Mouse (Mus musculus) kidney, adult 11 months (tissue): ENCODE results near the gene Arhgef28.

Experiments
- DNase-seq: peaks from one replicate; pipeline ENCODE4 v3.0.0; 2022

Arhgef28 gene

GRCm38 (mm10) chr13:97892089-97892884 is 314.0 kb downstream of the Arhgef28 start:
- no peak for DNase-seq

GRCm38 (mm10) chr13:97888046-97888445 is 318.2 kb downstream of the Arhgef28 start:
- DNase-seq: no peak

GRCm38 (mm10) chr13:97887558-97887957 is 318.7 kb downstream of the Arhgef28 start:
- DNase-seq: no peak

GRCm38 (mm10) chr13:97883629-97884028 is 322.6 kb downstream of the Arhgef28 start:
- DNase-seq: no peak

- no peak for DNase-seq
Measured at GRCm38 (mm10) chr13:97876450-97876849, 329.8 kb downstream of the Arhgef28 start.

- DNase-seq: peak; percentile 45
Measured at GRCm38 (mm10) chr13:97876031-97876430, 330.2 kb downstream of the Arhgef28 start.

- DNase-seq: no peak
Measured at GRCm38 (mm10) chr13:97869428-97869827, 336.8 kb downstream of the Arhgef28 start.

- DNase-seq: peak; percentile 33
Measured at GRCm38 (mm10) chr13:97867322-97867962, 338.8 kb downstream of the Arhgef28 start.

- DNase-seq: no peak
Measured at GRCm38 (mm10) chr13:97859071-97859470, 347.2 kb downstream of the Arhgef28 start.

- no peak for DNase-seq
Measured at GRCm38 (mm10) chr13:97857860-97858259, 348.4 kb downstream of the Arhgef28 start.

- DNase-seq: no peak
Measured at GRCm38 (mm10) chr13:97853356-97853968, 352.8 kb downstream of the Arhgef28 start.
